Mouse (Mus musculus): ENCODE data around the gene Mylk. TPM values are rescaled to one million over a fixed set of nuclear protein-coding genes. Genes with fewer than 3 reads are reported as not detected.

Mylk gene
- 38.3 and 41.3 TPM in 2 replicates for polyA plus RNA-seq (2012; rRNA removed; ENCODE audit: low replicate concordance)

GRCm38 (mm10) chr16:34745065-34745585 is at the start of gene Mylk:
Gene Mylk, plus strand, starts transcription at chr16:34745210.

GRCm38 (mm10) chr16:35022242-35023137 is 277.5 kb downstream of the Mylk start, which contains the start of gene Hacd2:
Gene Hacd2, plus strand, starts transcription at chr16:35022428.

Other genes starting within 250 kb of the Mylk start
- gene Kalrn, start 171.7 kb upstream of the Mylk start, polyA plus RNA-seq (2012; rRNA removed; ENCODE audit: low replicate concordance) = 2.7 and 3.8 TPM in 2 replicates
- gene Ropn1, start 95.3 kb upstream of the Mylk start, polyA plus RNA-seq (2012; rRNA removed; ENCODE audit: low replicate concordance) = not detected in 2 replicates
- gene Ccdc14, start 54.6 kb upstream of the Mylk start, polyA plus RNA-seq (2012; rRNA removed; ENCODE audit: low replicate concordance) = 0.79 and 2.2 TPM in 2 replicates